Mouse (Mus musculus): Measurements from ENCODE around the gene Khsrp.

GRCm38 (mm10) chr17:57032854-57033253, 1.5 kb upstream of the Khsrp start:
- TF ChIP-seq POLR2A (IDR thresholded peaks at IDR 0.05; ENCODE audit: borderline replicate concordance, extremely low read depth, low read depth, low read length): no peak
- no peak for TF ChIP-seq CTCF (IDR thresholded peaks at IDR 0.05; ENCODE audit: insufficient read depth, low read length)

Data from lung, adult 2 months (tissue).